Mouse (Mus musculus): ENCODE results near the gene Fmo4. TPM values are rescaled to one million over a fixed set of nuclear protein-coding genes. Genes with fewer than 3 reads are reported as not detected.

Fmo4 gene
- polyA plus RNA-seq, 2 experiments = 0.76 to 0.84 TPM

DNA sequence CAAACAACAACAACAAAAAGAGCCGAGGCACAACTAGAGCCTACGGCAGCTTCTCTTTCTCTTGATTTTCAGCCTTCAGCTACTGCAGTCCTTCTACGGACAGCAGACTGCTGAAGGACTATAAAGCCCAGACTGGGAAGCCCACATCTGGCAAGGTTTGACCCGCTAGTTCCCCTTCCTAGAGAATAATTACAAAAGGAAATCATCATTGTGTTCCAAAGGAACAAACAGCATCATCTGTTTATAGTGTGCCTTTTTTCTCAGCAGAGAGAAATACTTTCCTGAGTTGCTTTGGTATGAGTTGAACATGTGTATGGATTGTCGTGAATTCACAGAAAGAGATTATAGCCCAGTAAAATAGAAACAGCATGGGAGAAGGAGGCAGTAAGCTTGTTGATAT, 20.6 kb upstream of the Fmo4 start:
- no peak overlapping the region for H3K4me2 ChIP-seq (replicated peaks; ENCODE audit: low read depth, low read length, severe bottlenecking)
- DNase-seq (ENCODE audit: low spot score) (no peak), ATAC-seq (ENCODE audit: low FRiP score, low read depth) (no peak)
- H3K9ac ChIP-seq (ENCODE audit: low read depth, low read length, severe bottlenecking) = no peak overlapping the region
- H3K27ac ChIP-seq (replicated peaks; ENCODE audit: low read depth, low read length) = no peak overlapping the region
- no peak for TF ChIP-seq POLR2A (IDR thresholded peaks at IDR 0.05; ENCODE audit: borderline replicate concordance, extremely low read depth, insufficient read depth, insufficient read length)
- WGBS = 53% methylated on average over 5 of the region's 5 CpGs
- no peaks in the 10 kb centered on the region for H3K36me3 ChIP-seq (ENCODE audit: control insufficient read depth, insufficient read depth, low read length)
- 0 out of 2 replicates have a peak, but pooled peaks cover 5% of the 10 kb centered on the region for H3K4me1 ChIP-seq (ENCODE audit: control insufficient read depth, insufficient read depth, low read length)
- H3K4me3 ChIP-seq (replicated peaks; ENCODE audit: low read length) = no peak overlapping the region
- H3K27me3 ChIP-seq (ENCODE audit: control insufficient read depth, insufficient read depth, low read length) = no peaks in the 10 kb centered on the region
- no peaks in the 10 kb centered on the region; the same call in 1 of the 2 replicates for H3K9me3 ChIP-seq (ENCODE audit: control insufficient read depth, low read length)

GRCm38 (mm10) chr1:162832574-162832953, 18.8 kb upstream of the Fmo4 start:
- Histone ChIP-seq H3K4me1 (ENCODE audit: control insufficient read depth, insufficient read depth, low read length) (0 out of 2 replicates have a peak, but pooled peaks cover 5% of the 10 kb centered on the region), H3K36me3 (ENCODE audit: control insufficient read depth, insufficient read depth, low read length) (no peaks in the 10 kb centered on the region), H3K27me3 (ENCODE audit: control insufficient read depth, insufficient read depth, low read length) (no peaks in the 10 kb centered on the region), H3K9me3 (ENCODE audit: control insufficient read depth, low read length) (no peaks in the 10 kb centered on the region; the same call in 1 of the 2 replicates), H3K4me2 (replicated peaks; ENCODE audit: low read depth, low read length, severe bottlenecking) (no peak overlapping the region; the same call in 1 of the 2 replicates), H3K4me3 (replicated peaks; ENCODE audit: low read length) (no peak overlapping the region), H3K9ac (ENCODE audit: low read depth, low read length, severe bottlenecking) (no peak overlapping the region), H3K27ac (replicated peaks; ENCODE audit: low read depth, low read length) (no peak overlapping the region)
- TF ChIP-seq POLR2A (IDR thresholded peaks at IDR 0.05; ENCODE audit: borderline replicate concordance, extremely low read depth, insufficient read depth, insufficient read length) = no peak
- WGBS = 51% methylated on average over 5 of the region's 5 CpGs
- ATAC-seq (ENCODE audit: low FRiP score, low read depth) = no peak
- no peak for DNase-seq (ENCODE audit: low spot score)

- DNase-seq (ENCODE audit: low spot score) = peak; percentile 47
- H3K4me1 ChIP-seq (ENCODE audit: control insufficient read depth, insufficient read depth, low read length) = 0 out of 2 replicates have a peak, but pooled peaks cover 5% of the 10 kb centered on the region
- no peak overlapping the region for H3K9ac ChIP-seq (ENCODE audit: low read depth, low read length, severe bottlenecking)
- H3K9me3 ChIP-seq (ENCODE audit: control insufficient read depth, low read length) = no peaks in the 10 kb centered on the region; the same call in 1 of the 2 replicates
- H3K4me3 ChIP-seq (replicated peaks; ENCODE audit: low read length) = no peak overlapping the region
- no peak overlapping the region; the same call in 1 of the 2 replicates for H3K4me2 ChIP-seq (replicated peaks; ENCODE audit: low read depth, low read length, severe bottlenecking)
- no peak for TF ChIP-seq POLR2A (IDR thresholded peaks at IDR 0.05; ENCODE audit: borderline replicate concordance, extremely low read depth, insufficient read depth, insufficient read length)
- H3K27me3 ChIP-seq (ENCODE audit: control insufficient read depth, insufficient read depth, low read length) = no peaks in the 10 kb centered on the region
- no peaks in the 10 kb centered on the region for H3K36me3 ChIP-seq (ENCODE audit: control insufficient read depth, insufficient read depth, low read length)
- no peak; the same call in 1 of the 2 replicates for ATAC-seq (ENCODE audit: low FRiP score, low read depth)
- WGBS = 6% methylated on average over 5 of the region's 5 CpGs
- H3K27ac ChIP-seq (replicated peaks; ENCODE audit: low read depth, low read length) = no peak overlapping the region
Measured at GRCm38 (mm10) chr1:162831838-162832573, 18.2 kb upstream of the Fmo4 start.

DNA sequence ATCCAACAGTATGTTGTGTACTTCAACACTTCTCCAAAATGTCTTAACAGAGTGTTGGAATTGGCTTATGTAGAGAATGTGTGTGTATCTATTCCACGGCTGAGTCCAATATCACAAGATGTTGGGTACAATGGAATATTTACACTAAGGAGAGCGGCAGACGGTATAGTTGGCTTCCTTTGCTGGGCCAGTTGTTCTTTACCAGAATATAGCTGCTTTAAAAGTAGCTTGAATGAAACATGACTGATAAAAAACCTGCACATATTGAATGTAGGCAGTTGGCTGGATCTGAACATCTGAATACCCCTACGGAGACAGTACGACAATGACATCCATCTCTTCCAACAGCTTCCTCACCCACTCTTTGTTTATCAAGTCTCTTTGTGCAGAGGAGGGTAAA, 5.5 kb upstream of the Fmo4 start:
- DNase-seq (ENCODE audit: low spot score) (no peak), ATAC-seq (ENCODE audit: low FRiP score, low read depth) (no peak)
- Histone ChIP-seq H3K9me3 (ENCODE audit: control insufficient read depth, low read length) (no peaks in the 10 kb centered on the region), H3K4me1 (ENCODE audit: control insufficient read depth, insufficient read depth, low read length) (no peaks in the 10 kb centered on the region), H3K27ac (replicated peaks; ENCODE audit: low read depth, low read length) (no peak overlapping the region), H3K9ac (ENCODE audit: low read depth, low read length, severe bottlenecking) (no peak overlapping the region), H3K27me3 (ENCODE audit: control insufficient read depth, insufficient read depth, low read length) (no peaks in the 10 kb centered on the region), H3K4me3 (replicated peaks; ENCODE audit: low read length) (no peak overlapping the region), H3K36me3 (ENCODE audit: control insufficient read depth, insufficient read depth, low read length) (no peaks in the 10 kb centered on the region), H3K4me2 (replicated peaks; ENCODE audit: low read depth, low read length, severe bottlenecking) (no peak overlapping the region)
- WGBS = 93% methylated on average over 5 of the region's 5 CpGs
- TF ChIP-seq POLR2A (IDR thresholded peaks at IDR 0.05; ENCODE audit: borderline replicate concordance, extremely low read depth, insufficient read depth, insufficient read length) = no peak

DNA sequence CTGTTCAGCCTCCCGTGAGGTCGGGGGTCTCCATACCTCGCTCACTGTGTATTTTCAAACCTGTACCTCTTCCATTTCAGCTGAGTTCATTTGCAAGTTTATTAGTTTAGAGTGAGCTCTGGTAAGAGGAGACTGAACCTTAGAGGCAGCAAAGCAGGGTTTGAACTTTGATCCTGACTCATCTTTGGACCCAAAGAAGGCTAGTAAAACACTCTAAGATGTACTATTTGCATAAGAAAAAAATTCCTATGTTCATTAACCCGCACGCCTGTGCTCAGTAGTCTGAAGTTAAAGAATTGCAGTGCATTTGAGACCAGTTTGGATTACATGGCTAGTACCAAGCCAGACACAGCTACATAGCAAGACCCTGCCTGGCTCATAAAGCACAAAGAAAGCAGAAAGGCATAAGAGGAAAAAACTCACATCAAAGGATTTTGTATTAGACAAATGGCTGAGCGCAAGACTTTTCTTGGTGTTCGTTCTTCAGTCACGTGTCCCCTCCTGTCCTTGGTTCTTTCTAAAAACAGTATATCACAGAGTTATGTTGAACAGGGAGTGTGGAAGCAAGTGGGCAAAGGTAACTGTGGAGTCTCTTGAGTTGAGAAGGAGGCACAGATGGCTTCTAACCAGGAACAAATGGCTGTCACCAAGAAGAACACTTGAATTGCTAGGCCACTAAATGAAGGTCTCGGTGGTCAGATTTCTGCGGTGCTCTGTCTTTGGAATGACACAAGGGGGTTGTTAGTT, 1.8 kb upstream of the Fmo4 start:
- DNase-seq (ENCODE audit: low spot score) (no peak), ATAC-seq (ENCODE audit: low FRiP score, low read depth) (no peak)
- 68% methylated on average over 10 of the region's 10 CpGs for WGBS
- Histone ChIP-seq H3K9me3 (ENCODE audit: control insufficient read depth, low read length) (no peaks in the 10 kb centered on the region), H3K36me3 (ENCODE audit: control insufficient read depth, insufficient read depth, low read length) (no peaks in the 10 kb centered on the region), H3K27ac (replicated peaks; ENCODE audit: low read depth, low read length) (no peak overlapping the region), H3K4me3 (replicated peaks; ENCODE audit: low read length) (no peak overlapping the region), H3K4me1 (ENCODE audit: control insufficient read depth, insufficient read depth, low read length) (no peaks in the 10 kb centered on the region), H3K4me2 (replicated peaks; ENCODE audit: low read depth, low read length, severe bottlenecking) (no peak overlapping the region), H3K9ac (ENCODE audit: low read depth, low read length, severe bottlenecking) (no peak overlapping the region), H3K27me3 (ENCODE audit: control insufficient read depth, insufficient read depth, low read length) (no peaks in the 10 kb centered on the region)
- no peak for TF ChIP-seq POLR2A (IDR thresholded peaks at IDR 0.05; ENCODE audit: borderline replicate concordance, extremely low read depth, insufficient read depth, insufficient read length)

Measured in limb, embryonic 14.5 days (tissue).